Mouse (Mus musculus): ENCODE measurements around the gene Snx5.

Gene Snx5

GRCm38 (mm10) chr2:144228521-144229346 is 42.0 kb downstream of the Snx5 start:
- DNase-seq (ENCODE audit: low spot score): no peak

GRCm38 (mm10) chr2:144226906-144227586 is 43.7 kb downstream of the Snx5 start:
- DNase-seq (ENCODE audit: low spot score): no peak

GRCm38 (mm10) chr2:144224351-144224750 is 46.4 kb downstream of the Snx5 start:
- no peak for DNase-seq (ENCODE audit: low spot score)

- no peak for DNase-seq (ENCODE audit: low spot score)
Observed at GRCm38 (mm10) chr2:144215601-144216000, 55.1 kb downstream of the Snx5 start.

GRCm38 (mm10) chr2:144215195-144215594 is 55.5 kb downstream of the Snx5 start:
- no peak for DNase-seq (ENCODE audit: low spot score)

GRCm38 (mm10) chr2:144214508-144215185 is 56.1 kb downstream of the Snx5 start:
- DNase-seq (ENCODE audit: low spot score): no peak

GRCm38 (mm10) chr2:144213803-144214202 is 56.9 kb downstream of the Snx5 start:
- no peak for DNase-seq (ENCODE audit: low spot score)

- no peak for DNase-seq (ENCODE audit: low spot score)
Observed at GRCm38 (mm10) chr2:144209425-144209824, 61.3 kb downstream of the Snx5 start.

GRCm38 (mm10) chr2:144207365-144207764 is 63.3 kb downstream of the Snx5 start:
- DNase-seq (ENCODE audit: low spot score): no peak

GRCm38 (mm10) chr2:144203001-144203400 is 67.7 kb downstream of the Snx5 start:
- DNase-seq (ENCODE audit: low spot score): no peak

GRCm38 (mm10) chr2:144202567-144202966 is 68.1 kb downstream of the Snx5 start:
- no peak for DNase-seq (ENCODE audit: low spot score)

GRCm38 (mm10) chr2:144202151-144202550 is 68.6 kb downstream of the Snx5 start:
- DNase-seq (ENCODE audit: low spot score): no peak

All from spleen, adult 12 weeks (tissue).